Mouse (Mus musculus): ENCODE data around the gene Fyn.

- no peak for TF ChIP-seq CTCF (IDR thresholded peaks at IDR 0.05; ENCODE audit: insufficient read depth, low read length)
- TF ChIP-seq POLR2A (IDR thresholded peaks at IDR 0.05; ENCODE audit: borderline replicate concordance, extremely low read depth, low read depth, low read length): no peak
These were observed 47.6 kb upstream of the Fyn start for GRCm38 (mm10) chr10:39320798-39321622.

Data from lung, adult 2 months (tissue).